Mouse (Mus musculus) CH12.LX (cell line): ENCODE results near the gene Olfr896-ps1.

Experiments
- CTCF ChIP-seq, 2 experiments: IDR thresholded peaks in 1 of 2; conservative IDR thresholded peaks in 1 of 2; 2 replicates each; pipeline ENCODE4 v1.5.1; 2011 to 2012; ENCODE audit warnings: low read depth in 2 of 2, low read length in 2 of 2, improper control_type of control experiment in 1 of 2, inconsistent platforms in 1 of 2, mild to moderate bottlenecking in 1 of 2, moderate library complexity in 1 of 2
- EP300 ChIP-seq: IDR thresholded peaks from 2 replicates; pipeline ENCODE4 v1.6.1; 2011; ENCODE audit warnings: low read length, improper control_type of control experiment
- HCFC1 ChIP-seq: IDR thresholded peaks from 2 replicates; pipeline ENCODE4 v1.6.1; 2012; ENCODE audit warnings: low read depth, mild to moderate bottlenecking, inconsistent platforms, low read length, improper control_type of control experiment
- MAZ ChIP-seq: IDR thresholded peaks from 2 replicates; pipeline ENCODE4 v1.6.1; 2012; ENCODE audit warnings: low read depth, mild to moderate bottlenecking, inconsistent platforms, low read length, improper control_type of control experiment, moderate library complexity
- MYC ChIP-seq: IDR thresholded peaks from 2 replicates; pipeline ENCODE4 v1.6.1; 2011; ENCODE audit warnings: low read depth, mild to moderate bottlenecking, improper control_type of control experiment, low read length
- NRF1 ChIP-seq: IDR thresholded peaks from 2 replicates; pipeline ENCODE4 v1.6.1; 2014; ENCODE audit warnings: low read depth, mild to moderate bottlenecking, inconsistent platforms, low read length, improper control_type of control experiment, moderate library complexity
- POLR2A ChIP-seq: IDR thresholded peaks from 2 replicates; pipeline ENCODE4 v1.6.1; 2011; ENCODE audit warnings: low read depth, mild to moderate bottlenecking, improper control_type of control experiment, low read length

DNA sequence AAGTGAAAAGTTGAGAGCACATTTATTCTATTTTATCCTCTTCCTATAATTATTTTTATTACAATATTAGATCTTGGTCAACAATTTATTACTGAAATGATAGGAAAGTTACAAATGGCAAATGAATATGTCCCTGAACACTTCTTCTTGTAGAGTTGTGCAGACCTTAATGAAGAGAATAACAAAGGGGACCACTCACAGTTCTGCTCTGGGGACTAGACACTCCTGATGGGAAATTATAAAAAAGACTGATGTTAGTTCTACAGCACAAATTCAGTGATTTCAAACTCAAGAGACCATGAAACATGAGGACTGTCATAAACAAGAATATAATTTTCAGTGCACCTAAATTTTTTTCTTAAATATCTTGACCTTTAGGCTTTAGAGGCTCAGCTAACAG lies 38.4 kb upstream of the Olfr896-ps1 start, which contains the start of gene Olfr143:
- no peak for TF ChIP-seq POLR2A
- no peak for TF ChIP-seq HCFC1
- no peak for TF ChIP-seq NRF1
- no peak for TF ChIP-seq EP300
- TF ChIP-seq CTCF (conservative IDR thresholded peaks at IDR 0.05 in 1 of 2, IDR thresholded peaks at IDR 0.05 in 1 of 2; ENCODE audit: low read depth in 2 of 2, low read length in 2 of 2): no peak
- no peak for TF ChIP-seq MAZ
- TF ChIP-seq MYC: no peak
